Mouse (Mus musculus): ENCODE measurements at regions not wholly inside any gene's neighbourhood (a gene's known extent, or its start where the extent isn't known, plus 50 kb on each side); places are given as distances from the start of the nearest gene placed in this dataset.
A peak's percentile ranks its signal among the peaks of the same experiment; 100 is the strongest.

GRCm38 (mm10) chr19:15487576-15487975 is 459.6 kb downstream of the Psat1 start:
- no peak for DNase-seq (ENCODE audit: inconsistent ontology term)

- DNase-seq (ENCODE audit: inconsistent ontology term): no peak
Observed at GRCm38 (mm10) chr19:15481605-15482004, 465.5 kb downstream of the Psat1 start.

GRCm38 (mm10) chr19:15469541-15469940 is 477.6 kb downstream of the Psat1 start:
- no peak for DNase-seq (ENCODE audit: inconsistent ontology term)

- no peak for DNase-seq (ENCODE audit: inconsistent ontology term)
Observed at GRCm38 (mm10) chr19:15466713-15467112, 480.4 kb downstream of the Psat1 start.

GRCm38 (mm10) chr19:15465063-15465760 is 481.9 kb downstream of the Psat1 start:
- peak; percentile 10 for DNase-seq (ENCODE audit: inconsistent ontology term)

DNA sequence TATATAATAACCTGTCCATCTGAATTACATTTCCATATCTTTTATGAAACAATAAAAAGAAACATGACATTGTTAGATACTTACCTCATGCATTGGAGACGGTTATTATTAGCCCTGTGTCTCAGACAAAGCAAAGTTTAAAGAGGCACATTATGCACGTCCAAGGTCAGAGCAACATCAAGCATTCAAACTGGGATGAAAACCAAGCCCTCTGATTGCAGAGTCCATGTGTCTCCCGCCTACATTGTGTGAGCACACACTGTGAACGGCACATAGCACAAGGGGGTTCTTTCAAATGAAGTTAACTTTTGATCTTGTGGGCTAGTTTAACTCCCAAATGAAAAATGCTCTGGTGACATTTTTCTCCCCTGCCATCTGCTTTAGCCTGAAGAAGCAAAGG is 489.3 kb downstream of the Psat1 start:
- DNase-seq (ENCODE audit: inconsistent ontology term): no peak

DNA sequence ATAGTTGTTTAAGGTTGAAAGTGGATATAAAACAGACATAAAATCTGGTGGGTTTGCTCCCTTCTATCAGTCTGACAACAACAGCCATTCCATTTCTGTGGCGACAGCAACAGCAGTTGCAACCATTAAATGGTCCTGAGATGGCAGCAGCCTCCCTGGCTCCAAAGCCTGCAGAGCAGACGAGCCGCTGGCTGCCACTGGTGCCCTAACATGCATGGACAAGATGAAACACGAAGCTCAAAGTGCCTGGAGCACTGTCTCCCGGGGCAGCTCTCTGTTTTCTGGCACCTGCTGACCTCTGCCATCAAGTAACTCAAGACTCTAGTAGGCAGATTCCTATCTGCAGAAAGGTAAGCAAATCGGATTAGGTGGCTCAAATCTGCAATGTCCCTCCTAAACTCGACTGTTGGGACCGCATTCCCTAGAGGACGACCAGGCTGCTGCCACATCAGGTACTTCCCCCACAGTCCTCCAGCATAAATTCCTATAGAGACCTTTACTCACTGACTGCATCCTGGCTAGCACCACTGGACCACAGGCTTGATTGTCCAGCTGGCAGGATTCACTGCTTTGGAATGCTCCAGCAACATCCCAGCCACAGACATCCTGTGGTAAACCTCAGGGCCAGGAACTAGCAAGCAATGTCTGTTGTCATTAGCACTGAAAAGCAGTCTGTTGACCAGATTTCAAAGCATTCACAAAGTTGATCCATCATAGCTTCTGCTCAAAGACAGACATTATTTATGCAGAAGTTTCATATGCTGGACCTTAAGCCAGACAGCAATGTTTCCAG is 490.0 kb downstream of the Psat1 start:
- peak; percentile 96 for DNase-seq (ENCODE audit: inconsistent ontology term)

DNA sequence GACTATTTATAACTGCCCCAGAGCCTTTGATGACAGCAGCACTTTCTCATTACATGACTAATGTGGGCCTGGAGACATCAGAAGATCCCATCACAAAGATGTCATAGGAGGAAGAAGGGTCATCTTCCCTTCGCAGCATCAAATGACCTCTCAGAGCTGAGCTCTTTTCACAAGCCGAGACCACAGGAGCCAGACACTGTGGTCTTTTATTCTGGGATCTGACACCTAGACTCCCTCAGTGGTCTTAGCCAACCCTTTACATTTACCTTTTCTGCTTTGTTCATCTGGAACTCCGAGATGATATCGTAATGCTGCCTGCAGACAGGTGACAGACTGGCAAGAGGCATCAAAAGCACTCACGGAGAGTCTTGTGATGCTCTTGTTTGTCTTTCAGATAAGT is 498.1 kb downstream of the Psat1 start:
- DNase-seq (ENCODE audit: inconsistent ontology term): no peak

GRCm38 (mm10) chr19:15431798-15432197 is 515.3 kb downstream of the Psat1 start:
- no peak for DNase-seq (ENCODE audit: inconsistent ontology term)

GRCm38 (mm10) chr19:15421311-15421710 is 525.8 kb downstream of the Psat1 start:
- DNase-seq (ENCODE audit: inconsistent ontology term): no peak

DNA sequence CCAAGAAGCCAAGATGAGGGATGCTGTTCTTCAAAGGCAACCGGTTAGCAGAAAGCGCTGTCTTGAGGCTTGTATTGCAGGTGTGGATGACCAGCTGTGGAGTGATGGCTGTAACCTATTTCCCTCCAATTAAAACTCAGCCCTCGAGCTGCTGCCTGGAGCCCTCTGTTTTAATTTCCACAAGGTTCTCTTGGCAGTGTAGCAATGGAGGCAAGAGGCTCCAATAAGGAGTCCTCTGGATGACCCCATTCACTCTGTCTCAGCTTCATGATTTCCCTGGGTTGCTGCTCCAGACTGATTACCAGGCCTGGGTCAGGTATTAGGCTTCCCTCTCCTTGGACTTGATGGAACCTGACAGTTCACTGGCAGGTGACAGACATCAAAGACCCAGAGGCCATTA is 548.5 kb downstream of the Psat1 start:
- no peak for DNase-seq (ENCODE audit: inconsistent ontology term)

GRCm38 (mm10) chr19:15371682-15372081 is 575.5 kb downstream of the Psat1 start:
- peak; percentile 10 for DNase-seq (ENCODE audit: inconsistent ontology term)

- no peak for DNase-seq (ENCODE audit: inconsistent ontology term)
Observed at GRCm38 (mm10) chr19:15366951-15367350, 580.2 kb downstream of the Psat1 start.

GRCm38 (mm10) chr19:15357181-15357580 is 590.0 kb downstream of the Psat1 start:
- DNase-seq (ENCODE audit: inconsistent ontology term): no peak

- DNase-seq (ENCODE audit: inconsistent ontology term): peak; percentile 75
Observed at GRCm38 (mm10) chr19:15348356-15348755, 598.8 kb downstream of the Psat1 start.

- no peak for DNase-seq (ENCODE audit: inconsistent ontology term)
Observed at GRCm38 (mm10) chr19:15342229-15342628, 604.9 kb downstream of the Psat1 start.

GRCm38 (mm10) chr19:15340305-15340983 is 606.7 kb downstream of the Psat1 start:
- peak; percentile 35 for DNase-seq (ENCODE audit: inconsistent ontology term)

DNA sequence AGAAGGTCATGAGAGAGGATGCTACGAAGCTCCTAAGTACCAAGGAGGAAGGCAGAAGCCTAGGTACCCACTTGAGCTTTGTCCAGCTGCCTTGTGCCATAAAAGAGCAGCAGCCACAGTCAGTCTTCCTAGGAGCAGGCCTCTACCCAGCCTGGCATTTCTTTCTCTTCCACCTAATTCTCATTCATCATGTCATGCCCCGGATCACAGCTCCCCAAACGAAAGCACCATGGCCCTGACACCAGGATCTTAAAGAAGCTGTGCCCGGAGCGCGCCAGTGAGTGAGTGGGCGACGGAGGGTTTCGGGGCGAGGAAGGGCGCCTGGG is 607.2 kb downstream of the Psat1 start:
- DNase-seq (ENCODE audit: inconsistent ontology term): no peak

- no peak for DNase-seq (ENCODE audit: inconsistent ontology term)
Observed at GRCm38 (mm10) chr19:15330155-15330554, 617.0 kb downstream of the Psat1 start.

GRCm38 (mm10) chr19:15299474-15299873 is 647.7 kb downstream of the Psat1 start:
- no peak for DNase-seq (ENCODE audit: inconsistent ontology term)

GRCm38 (mm10) chr19:15285016-15285415 is 662.1 kb downstream of the Psat1 start:
- DNase-seq (ENCODE audit: inconsistent ontology term): no peak

DNA sequence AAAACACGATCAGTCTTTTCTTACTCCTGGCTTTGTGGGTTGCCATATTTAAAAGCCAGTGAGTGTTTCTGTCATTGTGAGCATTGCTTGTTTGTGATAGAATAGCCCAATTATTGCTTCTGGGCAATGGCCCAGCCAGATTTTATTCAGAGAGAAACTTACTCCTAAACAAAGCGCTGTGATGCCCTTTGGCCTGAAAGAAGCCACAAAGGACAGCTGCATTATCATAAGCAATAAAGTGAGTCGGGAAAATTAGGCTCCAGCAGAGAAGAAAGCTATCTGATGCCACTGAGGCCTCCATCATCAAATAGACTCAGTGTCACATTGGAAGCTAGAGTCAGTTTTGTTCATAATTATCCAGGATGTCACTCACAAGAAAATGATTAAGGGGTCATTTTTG is 644.9 kb upstream of the Tle4 start:
- DNase-seq (ENCODE audit: inconsistent ontology term): peak; percentile 90

Measured in Muller cell, postnatal 12 days (primary cell).